Mouse (Mus musculus): ENCODE results near the gene Tcte2. TPM values are rescaled to one million over a fixed set of nuclear protein-coding genes. Genes with fewer than 3 reads are reported as not detected.

The Tcte2 gene
- polyA plus RNA-seq, 1 experiment, result 15.3 TPM

DNA sequence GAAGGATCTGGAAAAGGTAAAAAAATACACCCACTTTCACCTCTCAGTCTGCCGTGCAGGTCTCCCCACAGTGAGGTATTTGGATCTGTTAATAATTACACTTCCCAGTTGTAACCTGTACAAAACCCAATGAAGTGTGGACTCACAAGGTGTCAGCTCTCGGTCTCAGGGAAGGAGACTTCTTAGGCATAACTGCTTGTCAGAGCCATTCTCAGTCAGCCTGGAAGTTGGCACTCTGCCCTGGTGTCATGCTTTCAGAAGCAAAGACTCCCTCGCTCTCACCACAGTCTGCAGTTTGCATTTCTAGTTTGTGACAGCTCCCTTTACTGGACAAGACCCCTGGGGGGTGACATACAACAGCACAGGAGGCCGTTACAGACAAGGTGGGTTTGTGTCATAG is 16.8 kb downstream of the Tcte2 start:
- TF ChIP-seq CTCF (IDR thresholded peaks at IDR 0.05; ENCODE audit: borderline replicate concordance, extremely low read depth, insufficient read depth, insufficient read length) (no peak), POLR2A (IDR thresholded peaks at IDR 0.05; ENCODE audit: borderline replicate concordance, extremely low read depth, insufficient read depth, insufficient read length, poor library complexity, severe bottlenecking) (no peak)
- DNase-seq (ENCODE audit: low read depth), result peak; percentile 83

DNA sequence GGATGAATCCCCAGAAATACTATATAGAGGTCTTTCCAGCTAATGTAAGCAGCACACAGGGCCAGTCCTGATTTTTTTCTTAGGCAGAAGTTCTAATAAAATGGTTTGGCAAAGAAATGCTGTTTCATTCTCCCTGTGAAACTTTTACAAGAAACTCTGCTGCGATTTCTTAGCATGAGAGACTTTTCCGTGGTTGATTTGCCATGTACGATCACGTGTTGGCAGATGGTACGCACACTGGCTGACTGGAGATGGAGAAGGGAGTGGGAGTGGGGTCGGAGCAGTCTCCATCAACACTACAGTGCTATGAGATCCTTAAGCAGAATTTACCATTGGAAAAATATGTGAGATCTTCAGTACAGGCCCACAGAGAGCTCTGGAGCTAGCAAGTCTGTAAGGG is 17.4 kb downstream of the Tcte2 start:
- no peak for TF ChIP-seq POLR2A (IDR thresholded peaks at IDR 0.05; ENCODE audit: borderline replicate concordance, extremely low read depth, insufficient read depth, insufficient read length, poor library complexity, severe bottlenecking)
- no peak for TF ChIP-seq CTCF (IDR thresholded peaks at IDR 0.05; ENCODE audit: borderline replicate concordance, extremely low read depth, insufficient read depth, insufficient read length)
- DNase-seq (ENCODE audit: low read depth), result peak; percentile 35

DNA sequence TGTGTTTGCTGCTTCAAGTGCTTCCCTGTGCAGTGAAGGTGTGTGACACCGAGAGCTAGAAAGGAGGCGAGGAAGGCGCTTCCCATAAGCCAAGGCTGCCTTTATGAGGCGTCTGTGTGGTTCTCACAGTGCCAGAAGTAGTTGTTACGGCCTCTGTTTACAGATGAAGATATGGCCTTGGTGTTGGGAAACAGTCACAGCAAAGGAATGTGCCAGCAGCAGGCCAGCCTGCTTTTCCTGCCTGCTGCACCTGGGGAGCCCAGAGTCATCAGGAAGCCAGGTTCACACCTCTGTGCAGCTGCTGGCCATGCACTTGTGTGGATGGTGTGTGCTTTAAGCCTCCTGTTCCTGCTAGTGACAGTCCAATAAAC is 17.9 kb downstream of the Tcte2 start:
- DNase-seq (ENCODE audit: low read depth), result no peak

DNA sequence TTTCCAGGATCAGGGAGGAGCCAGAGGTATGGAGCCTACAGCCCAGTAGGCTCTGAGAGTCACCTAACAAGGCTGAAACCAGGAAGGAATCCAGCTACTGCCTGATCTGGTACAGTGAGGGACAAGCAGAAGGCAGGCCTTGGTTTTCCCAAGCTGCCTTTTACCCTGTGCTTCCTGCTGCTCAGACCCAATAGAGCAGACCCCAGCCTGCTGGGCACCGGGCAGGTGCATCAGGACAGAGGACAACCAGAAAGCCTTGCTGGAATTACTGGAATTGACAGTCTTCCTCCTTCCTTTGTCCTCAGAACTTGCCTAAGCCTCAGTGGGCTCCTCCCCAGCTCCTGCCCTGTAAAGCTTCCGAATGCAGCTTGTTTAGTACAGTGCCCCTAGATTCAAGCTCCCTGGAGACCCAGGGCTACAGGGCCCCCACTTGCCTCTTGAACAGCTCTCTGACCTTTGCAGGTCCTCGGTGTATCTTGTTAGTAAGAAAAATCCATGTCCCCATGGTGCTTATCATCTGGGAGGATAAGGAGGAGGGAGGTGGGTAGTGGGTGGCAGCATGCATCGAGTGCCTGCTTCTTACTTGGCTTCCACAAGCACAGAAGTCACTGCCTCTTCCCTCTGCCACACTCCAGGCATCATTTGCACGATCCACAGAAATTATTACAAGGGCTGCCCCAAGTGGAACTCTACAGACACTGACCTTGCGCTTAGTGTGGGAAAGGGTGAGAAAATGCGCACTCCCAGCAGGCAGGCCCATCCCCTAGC is 18.5 kb downstream of the Tcte2 start:
- no peak for DNase-seq (ENCODE audit: low read depth)
- TF ChIP-seq POLR2A (IDR thresholded peaks at IDR 0.05; ENCODE audit: borderline replicate concordance, extremely low read depth, insufficient read depth, insufficient read length, poor library complexity, severe bottlenecking) (no peak), CTCF (IDR thresholded peaks at IDR 0.05; ENCODE audit: borderline replicate concordance, extremely low read depth, insufficient read depth, insufficient read length) (no peak)

More for the DNA sequence above, 17.9 kb downstream of the Tcte2 start:
- TF ChIP-seq CTCF (IDR thresholded peaks at IDR 0.05; ENCODE audit: borderline replicate concordance, extremely low read depth, insufficient read depth, insufficient read length) (no peak), POLR2A (IDR thresholded peaks at IDR 0.05; ENCODE audit: borderline replicate concordance, extremely low read depth, insufficient read depth, insufficient read length, poor library complexity, severe bottlenecking) (no peak)

DNA sequence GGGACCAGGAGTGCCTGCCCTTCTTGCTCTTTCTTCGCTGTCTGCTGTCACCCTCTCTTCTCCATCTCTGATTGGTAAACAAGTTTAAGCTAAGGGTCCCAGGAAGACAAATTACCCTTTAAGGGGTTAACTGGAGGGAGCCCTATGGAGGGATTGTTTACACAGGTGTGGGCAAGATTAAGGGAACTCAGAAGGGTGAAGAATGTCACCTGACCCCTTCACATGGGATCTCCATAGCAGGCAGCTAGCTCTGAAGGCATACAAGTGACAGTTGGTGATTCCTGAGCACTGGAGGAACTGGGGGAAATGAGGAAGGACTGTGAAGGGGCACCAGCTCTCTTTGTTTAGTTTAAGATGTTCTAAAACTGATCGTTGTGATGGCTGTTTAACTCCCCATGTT is 19.3 kb downstream of the Tcte2 start:
- TF ChIP-seq CTCF (IDR thresholded peaks at IDR 0.05; ENCODE audit: borderline replicate concordance, extremely low read depth, insufficient read depth, insufficient read length) (no peak), POLR2A (IDR thresholded peaks at IDR 0.05; ENCODE audit: borderline replicate concordance, extremely low read depth, insufficient read depth, insufficient read length, poor library complexity, severe bottlenecking) (no peak)
- DNase-seq (ENCODE audit: low read depth), result no peak

DNA sequence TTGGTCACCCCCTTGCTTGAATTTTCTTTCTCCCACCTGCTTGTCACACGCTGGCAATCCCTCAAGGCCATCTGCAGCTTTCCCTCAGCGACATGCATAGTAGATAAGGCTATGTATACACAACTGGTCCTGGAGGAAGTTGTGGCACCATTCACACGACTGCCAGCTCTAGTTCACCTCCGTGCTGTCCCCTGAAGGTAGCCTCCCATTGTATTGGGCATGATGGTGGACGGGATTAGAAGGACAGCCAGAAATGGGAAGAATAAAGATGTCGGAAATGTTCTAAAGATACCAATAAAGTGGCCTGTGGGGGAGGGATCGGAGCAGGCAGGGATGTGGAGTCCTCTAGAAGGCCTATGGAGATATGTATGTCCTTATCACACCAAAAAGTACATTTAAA is 20.0 kb downstream of the Tcte2 start:
- no peak for DNase-seq (ENCODE audit: low read depth)
- TF ChIP-seq CTCF (IDR thresholded peaks at IDR 0.05; ENCODE audit: borderline replicate concordance, extremely low read depth, insufficient read depth, insufficient read length) (no peak), POLR2A (IDR thresholded peaks at IDR 0.05; ENCODE audit: borderline replicate concordance, extremely low read depth, insufficient read depth, insufficient read length, poor library complexity, severe bottlenecking) (no peak)

DNA sequence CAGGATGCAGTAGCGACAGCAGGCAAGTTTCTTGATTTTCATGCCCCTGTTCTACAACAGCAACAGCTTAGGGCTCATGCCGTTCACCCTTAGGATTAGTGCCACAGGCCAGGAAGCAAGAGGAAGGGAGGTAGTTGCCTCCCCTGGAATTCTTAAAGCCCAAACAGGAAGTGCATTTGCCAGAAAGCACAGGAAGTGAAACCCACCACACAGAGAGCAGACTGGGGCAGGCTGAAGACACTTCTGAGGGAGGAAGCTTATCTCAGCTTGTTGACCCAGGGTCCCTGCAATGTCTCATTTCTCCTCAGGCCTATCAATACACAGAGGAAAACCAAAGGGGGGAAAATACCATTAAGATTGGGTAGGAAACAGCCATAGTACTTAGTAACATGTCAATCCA is 20.8 kb downstream of the Tcte2 start:
- DNase-seq (ENCODE audit: low read depth), result no peak
- no peak for TF ChIP-seq POLR2A (IDR thresholded peaks at IDR 0.05; ENCODE audit: borderline replicate concordance, extremely low read depth, insufficient read depth, insufficient read length, poor library complexity, severe bottlenecking)
- TF ChIP-seq CTCF (IDR thresholded peaks at IDR 0.05; ENCODE audit: borderline replicate concordance, extremely low read depth, insufficient read depth, insufficient read length), result no peak

DNA sequence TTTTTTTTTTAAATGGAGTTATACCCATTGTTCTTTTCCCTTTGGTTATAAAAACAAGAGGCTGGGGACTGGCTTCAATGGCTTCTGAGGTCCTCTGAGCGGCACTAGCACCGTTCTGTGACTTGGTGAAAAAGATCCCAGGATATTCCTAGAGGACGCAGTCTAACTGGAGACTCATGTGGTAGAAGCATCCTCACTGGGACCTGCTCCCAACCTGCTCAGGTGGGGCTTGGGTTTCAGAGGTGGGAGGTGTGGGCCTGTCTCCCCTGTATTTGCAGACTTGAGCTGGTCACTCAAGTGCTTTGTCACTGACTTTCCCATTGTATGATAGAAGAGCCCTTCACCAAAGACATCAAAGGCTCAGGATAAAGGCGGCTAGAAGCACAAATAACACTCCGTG is 21.6 kb downstream of the Tcte2 start:
- TF ChIP-seq POLR2A (IDR thresholded peaks at IDR 0.05; ENCODE audit: borderline replicate concordance, extremely low read depth, insufficient read depth, insufficient read length, poor library complexity, severe bottlenecking) (no peak), CTCF (IDR thresholded peaks at IDR 0.05; ENCODE audit: borderline replicate concordance, extremely low read depth, insufficient read depth, insufficient read length) (no peak)
- DNase-seq (ENCODE audit: low read depth), result no peak

DNA sequence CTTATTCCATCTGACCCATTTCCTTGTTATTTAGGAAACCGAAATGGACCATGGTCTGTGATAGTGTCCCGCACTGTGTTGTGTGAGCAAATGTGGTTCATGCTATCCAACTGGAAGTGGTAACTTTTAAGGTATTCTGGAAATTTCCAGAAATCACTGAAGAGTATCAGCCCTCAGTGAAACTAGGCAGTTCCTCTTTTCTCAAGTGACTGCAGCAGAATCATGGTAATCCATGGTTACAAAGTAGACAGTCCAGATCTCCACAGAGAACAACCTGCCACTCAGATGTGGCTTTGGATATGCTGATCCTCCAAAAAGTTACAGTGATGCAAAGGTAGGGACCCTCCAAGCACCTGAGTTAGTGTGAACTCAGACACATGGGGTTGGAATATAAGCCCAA is 22.7 kb downstream of the Tcte2 start:
- TF ChIP-seq CTCF (IDR thresholded peaks at IDR 0.05; ENCODE audit: borderline replicate concordance, extremely low read depth, insufficient read depth, insufficient read length), result no peak
- TF ChIP-seq POLR2A (IDR thresholded peaks at IDR 0.05; ENCODE audit: borderline replicate concordance, extremely low read depth, insufficient read depth, insufficient read length, poor library complexity, severe bottlenecking), result no peak
- DNase-seq (ENCODE audit: low read depth), result no peak

DNA sequence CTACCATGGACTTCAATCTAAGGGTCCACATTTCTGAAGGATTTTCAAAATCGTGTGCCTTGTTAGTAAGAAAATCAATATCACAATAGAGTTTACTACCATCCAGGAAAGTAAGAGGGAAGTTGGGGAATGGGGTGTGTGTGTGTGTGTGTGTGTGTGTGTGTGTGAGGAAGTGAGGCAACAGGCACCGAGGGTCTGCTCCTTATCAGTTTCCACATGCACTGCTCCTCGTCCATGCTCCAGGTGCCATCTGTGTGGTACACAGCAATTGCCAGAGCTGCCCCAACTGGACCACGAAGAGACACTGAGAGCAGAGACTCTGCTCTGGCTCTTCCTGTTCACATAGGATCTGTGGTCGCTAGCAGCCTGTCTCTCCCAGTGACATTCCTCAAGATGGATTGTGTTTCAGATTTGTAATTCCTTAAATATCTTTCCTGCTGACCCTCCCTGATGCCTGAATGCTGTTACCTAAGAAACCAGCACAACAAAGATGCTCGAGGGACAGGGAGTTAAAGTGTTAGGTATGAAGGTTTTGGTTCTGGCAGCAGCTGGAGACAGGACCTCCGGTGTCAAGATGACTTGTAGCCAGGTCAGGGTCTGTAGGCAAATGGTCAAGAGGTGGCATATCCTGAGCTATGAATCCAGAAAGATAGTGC is 23.4 kb downstream of the Tcte2 start:
- DNase-seq (ENCODE audit: low read depth), result no peak
- TF ChIP-seq POLR2A (IDR thresholded peaks at IDR 0.05; ENCODE audit: borderline replicate concordance, extremely low read depth, insufficient read depth, insufficient read length, poor library complexity, severe bottlenecking), result no peak
- TF ChIP-seq CTCF (IDR thresholded peaks at IDR 0.05; ENCODE audit: borderline replicate concordance, extremely low read depth, insufficient read depth, insufficient read length), result no peak

DNA sequence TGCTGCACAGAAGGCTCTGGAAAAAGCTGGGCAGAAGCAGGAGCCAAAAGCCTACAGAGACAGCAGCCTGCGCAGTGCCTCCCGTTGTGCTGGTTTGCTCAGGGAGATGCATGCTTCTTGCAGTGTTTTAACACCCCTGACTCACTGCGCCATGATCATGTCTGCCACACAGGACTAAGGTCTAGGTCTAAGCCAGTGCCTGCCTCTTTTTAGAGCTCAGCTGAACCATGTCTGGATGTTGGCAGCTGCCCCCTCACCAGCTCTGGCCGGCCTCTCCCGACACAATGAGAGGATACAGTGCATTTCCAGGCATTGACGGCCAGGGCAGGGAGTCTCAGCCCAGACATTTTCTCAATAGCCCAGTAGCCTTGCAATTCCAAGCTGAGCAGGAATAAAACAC is 24.3 kb downstream of the Tcte2 start:
- TF ChIP-seq CTCF (IDR thresholded peaks at IDR 0.05; ENCODE audit: borderline replicate concordance, extremely low read depth, insufficient read depth, insufficient read length) (no peak), POLR2A (IDR thresholded peaks at IDR 0.05; ENCODE audit: borderline replicate concordance, extremely low read depth, insufficient read depth, insufficient read length, poor library complexity, severe bottlenecking) (no peak)
- DNase-seq (ENCODE audit: low read depth), result peak; percentile 26

DNA sequence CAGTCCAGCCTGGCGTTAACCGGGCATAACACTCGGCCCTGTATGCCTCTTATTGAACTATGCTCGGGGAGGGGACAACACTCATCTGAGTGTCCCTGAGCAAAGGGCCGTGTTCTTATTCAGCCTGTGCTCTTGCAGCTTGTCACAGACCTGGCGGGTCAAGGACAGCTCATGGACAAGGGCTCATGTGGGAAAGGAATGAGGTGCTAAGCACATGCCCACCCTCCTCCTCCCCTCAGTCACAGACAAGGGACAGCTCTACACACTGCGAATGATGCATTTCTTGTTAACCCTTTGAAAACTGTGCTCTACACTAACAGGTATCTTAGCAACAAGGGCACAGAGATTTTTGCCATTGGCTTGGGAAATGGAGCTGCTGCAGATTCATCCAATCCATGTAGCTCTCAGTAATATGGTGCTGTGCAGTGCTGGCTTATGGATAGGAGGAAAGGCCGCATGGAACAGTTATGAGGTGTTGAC is 25.8 kb downstream of the Tcte2 start:
- TF ChIP-seq POLR2A (IDR thresholded peaks at IDR 0.05; ENCODE audit: borderline replicate concordance, extremely low read depth, insufficient read depth, insufficient read length, poor library complexity, severe bottlenecking) (no peak), CTCF (IDR thresholded peaks at IDR 0.05; ENCODE audit: borderline replicate concordance, extremely low read depth, insufficient read depth, insufficient read length) (no peak)
- DNase-seq (ENCODE audit: low read depth), result peak; percentile 37

All from brain, embryonic 14.5 days (tissue).